ENCODE assay signal across 13 mouse cellular contexts in genomic region chr6:38785747-38786146, GRCm38 (mm10).
DNase-seq lines count a peak whose midpoint lies in the region; ATAC-seq and TF ChIP-seq lines count a peak whose summit lies in the region.
"Had no signal": no experiment of that assay in that cellular context is flagged by ENCODE, and none has a peak within 500 bp of the region (broad histone marks: within the 10 kb centered on the region; RNA-seq: fewer than 3 reads in every experiment).

No protein-coding gene starts in this region.

- no peak for ATAC-seq in hindbrain, embryonic 15.5 days (ENCODE audit: low FRiP score, low read depth)
- peak; percentile 89 for ATAC-seq in common myeloid progenitor, adult 5-6 weeks (replicated peaks; ENCODE audit: low read depth, poor library complexity, severe bottlenecking)

- TF ChIP-seq CTCF in MEL (IDR thresholded peaks at IDR 0.05 in 2 of 3, conservative IDR thresholded peaks at IDR 0.05 in 1 of 3; ENCODE audit: control insufficient read depth in 1 of 3, insufficient read depth in 1 of 3, low read depth in 2 of 3, low read length in 3 of 3, poor library complexity in 1 of 3, severe bottlenecking in 1 of 3), result no peak

- H3K4me3 ChIP-seq in hindbrain, embryonic 15.5 days, result no peak overlapping the region
- no peak overlapping the region for H3K4me3 ChIP-seq in hindbrain, embryonic 10.5 days
- no peak overlapping the region for H3K4me3 ChIP-seq in MEL (ENCODE audit: control insufficient read depth in 1 of 2, insufficient read depth in 1 of 2, low read depth in 2 of 2, low read length in 2 of 2)
- H3K4me3 ChIP-seq: myocyte had no signal

- no peaks in the 10 kb centered on the region for H3K27me3 ChIP-seq in hindbrain, embryonic 15.5 days
- no peaks in the 10 kb centered on the region for H3K27me3 ChIP-seq in hindbrain, embryonic 10.5 days (ENCODE audit: insufficient read depth, poor library complexity, severe bottlenecking)
- H3K27me3 ChIP-seq in MEL (ENCODE audit: control insufficient read depth in 1 of 2, insufficient read depth in 2 of 2, low read length in 2 of 2), result no peaks in the 10 kb centered on the region
- H3K27me3 ChIP-seq: CH12.LX had no signal

- TF ChIP-seq EP300 in MEL (IDR thresholded peaks at IDR 0.05; ENCODE audit: low read depth in 1 of 2, low read length in 2 of 2), result peak in 1 of 2 experiments; percentile 21; a peak in 1 of 4 replicates

- H3K9ac ChIP-seq in hindbrain, embryonic 15.5 days, result no peak overlapping the region
- H3K9ac ChIP-seq in MEL (ENCODE audit: control insufficient read depth, low read depth, low read length, poor library complexity, severe bottlenecking), result no peak overlapping the region

- TF ChIP-seq POLR2A in MEL (IDR thresholded peaks at IDR 0.05; ENCODE audit: control insufficient read depth in 1 of 2, insufficient read depth in 1 of 2, low read depth in 1 of 2, low read length in 2 of 2, poor library complexity in 1 of 2), result no peak

- no peaks in the 10 kb centered on the region for H3K36me3 ChIP-seq in hindbrain, embryonic 15.5 days
- 0 out of 2 replicates have a peak, but pooled peaks cover 3% of the 10 kb centered on the region for H3K36me3 ChIP-seq in hindbrain, embryonic 10.5 days
- H3K36me3 ChIP-seq in MEL (ENCODE audit: control insufficient read depth in 1 of 2, insufficient read depth in 2 of 2, low read length in 2 of 2), result peaks cover 0 to 10% of the 10 kb centered on the region in 2 experiments; a peak in 2 of 4 replicates

- H3K27ac ChIP-seq in hindbrain, embryonic 15.5 days (replicated peaks), result 0 out of 2 replicates have a peak overlapping the region, but pooled peaks have one; percentile 9
- H3K27ac ChIP-seq in hindbrain, embryonic 10.5 days, result no peak overlapping the region
- H3K27ac ChIP-seq in MEL (ENCODE audit: control insufficient read depth, low read depth, low read length), result no peak overlapping the region

- H3K79me2 ChIP-seq in MEL (ENCODE audit: control insufficient read depth, insufficient read depth, low read length, poor library complexity), result no peaks in the 10 kb centered on the region

- H3K4me2 ChIP-seq in hindbrain, embryonic 15.5 days, result no peak overlapping the region

- WGBS in hindbrain, embryonic 15.5 days, result 36% methylated on average over 1 of the region's 1 CpGs
- WGBS in hindbrain, embryonic 10.5 days, result 83% methylated on average over 1 of the region's 1 CpGs

- H3K9me3 ChIP-seq in hindbrain, embryonic 15.5 days, result no peaks in the 10 kb centered on the region
- no peaks in the 10 kb centered on the region for H3K9me3 ChIP-seq in hindbrain, embryonic 10.5 days
- no peaks in the 10 kb centered on the region for H3K9me3 ChIP-seq in MEL (replicated peaks; ENCODE audit: insufficient read depth, low read length)

- DNase-seq in hindbrain, embryonic 10.5 days (ENCODE audit: low spot score), result no peak
- peak; percentile 67 for DNase-seq in MEL (ENCODE audit: low read depth, low spot score)
- peak; percentile 68 for DNase-seq in brain, adult 2 months (ENCODE audit: low read depth, low spot score)
- no peak for DNase-seq in kidney, postnatal 14 days
- no peak for DNase-seq in testis, postnatal 14 days (ENCODE audit: low spot score)
- no peak for DNase-seq in adrenal gland, adult 2 months
- DNase-seq: adrenal gland, postnatal 14 days; heart, postnatal 10 days; lung, postnatal 4 days had no signal

- peaks cover 32% of the 10 kb centered on the region for H3K4me1 ChIP-seq in hindbrain, embryonic 15.5 days (replicated peaks)
- H3K4me1 ChIP-seq in hindbrain, embryonic 10.5 days (replicated peaks), result no peaks in the 10 kb centered on the region; the same call in 1 of the 2 replicates
- peaks cover 3 to 18% of the 10 kb centered on the region in 2 experiments for H3K4me1 ChIP-seq in MEL (ENCODE audit: control insufficient read depth in 1 of 2, insufficient read depth in 2 of 2, low read length in 2 of 2)

- no peak for TF ChIP-seq RAD21 in MEL (IDR thresholded peaks at IDR 0.05; ENCODE audit: low read depth, low read length)

TF ChIP-seq in MEL, 35 proteins besides CTCF, POLR2A, EP300 and RAD21:
- TF ChIP-seq TAL1 (IDR thresholded peaks at IDR 0.05; ENCODE audit: low read length) (peak; percentile 28; the same call in 1 of the 2 replicates), MAX (IDR thresholded peaks at IDR 0.05; ENCODE audit: low read length) (peak; percentile 18; the same call in 1 of the 2 replicates), RCOR1 (IDR thresholded peaks at IDR 0.05; ENCODE audit: low read depth, low read length) (no peak), ZNF384 (IDR thresholded peaks at IDR 0.05; ENCODE audit: low read depth, low read length) (peak; percentile 48; the same call in 1 of the 2 replicates), USF1 (IDR thresholded peaks at IDR 0.05; ENCODE audit: low read depth, low read length) (no peak), MAFK (IDR thresholded peaks at IDR 0.05; ENCODE audit: borderline replicate concordance, low read depth, low read length) (no peak), MXI1 (IDR thresholded peaks at IDR 0.05; ENCODE audit: low read depth, low read length) (0 out of 2 replicates have a peak, but pooled peaks have one; percentile 28), SIN3A (IDR thresholded peaks at IDR 0.05; ENCODE audit: low read length) (peak; percentile 23; the same call in 1 of the 2 replicates), BHLHE40 (IDR thresholded peaks at IDR 0.05; ENCODE audit: borderline replicate concordance, low read depth, low read length) (no peak), UBTF (IDR thresholded peaks at IDR 0.05; ENCODE audit: borderline replicate concordance, insufficient read depth, low read depth, low read length) (no peak), MYC (IDR thresholded peaks at IDR 0.05; ENCODE audit: low read depth, low read length) (no peak), GATA1 (IDR thresholded peaks at IDR 0.05; ENCODE audit: low read depth, low read length) (no peak), MEF2A (IDR thresholded peaks at IDR 0.05; ENCODE audit: extremely low read depth, insufficient replicate concordance, low read depth, low read length, poor library complexity, severe bottlenecking) (no peak), TBP (IDR thresholded peaks at IDR 0.05; ENCODE audit: low read depth, low read length) (no peak), NRF1 (IDR thresholded peaks at IDR 0.05; ENCODE audit: insufficient read depth, low read depth, low read length, poor library complexity, severe bottlenecking) (no peak), ETS1 (IDR thresholded peaks at IDR 0.05; ENCODE audit: low read depth, low read length) (peak; percentile 59; the same call in 1 of the 2 replicates), ZKSCAN1 (IDR thresholded peaks at IDR 0.05; ENCODE audit: low read depth, low read length) (no peak)
TF ChIP-seq in MEL: peak in this region for 6.

Comparison
In these comparisons a context has a peak if more than half of its experiments do, and no peak if none do; other contexts are left out.
1. DNase-seq: peak in MEL (single experiment) and brain, adult 2 months (single experiment); none in hindbrain, embryonic 10.5 days (single experiment), kidney, postnatal 14 days (single experiment), testis, postnatal 14 days (single experiment) and adrenal gland, adult 2 months (single experiment).